Mouse (Mus musculus) embryonic facial prominence, embryonic 10.5 days (tissue): ENCODE results near the gene Olfr1162. TPM values are rescaled to one million over a fixed set of nuclear protein-coding genes. Genes with fewer than 3 reads are reported as not detected.
"Not testable (repeated sequence)": the region's sequence is repeated elsewhere in the genome, so short reads cannot be mapped to it uniquely, and the experiment has no call there.

Experiments
- DNase-seq: peaks from one replicate; pipeline ENCODE4 v3.0.0-alpha.2; 2017; ENCODE audit warnings: low spot score
- H3K27ac ChIP-seq: fragments of 300-500 bp; sonication (generic); replicated peaks from 2 replicates; pipeline ENCODE4 v1.5.1; 2016; ENCODE audit warnings: mild to moderate bottlenecking
- H3K27me3 ChIP-seq: fragments of 300-500 bp; sonication (generic); replicated peaks from 2 replicates; pipeline ENCODE4 v1.6.1; 2016; ENCODE audit warnings: low read depth, mild to moderate bottlenecking; ENCODE audit not compliant: poor library complexity, severe bottlenecking
- H3K36me3 ChIP-seq: fragments of 300-500 bp; sonication (generic); replicated peaks from 2 replicates; pipeline ENCODE4 v1.6.1; 2016; ENCODE audit warnings: mild to moderate bottlenecking, moderate library complexity
- H3K4me1 ChIP-seq: fragments of 300-500 bp; sonication (generic); 2 replicates; pipeline ENCODE4 v1.6.1; 2016
- H3K4me3 ChIP-seq: fragments of 300-500 bp; sonication (generic); 2 replicates; pipeline ENCODE4 v1.5.1; 2016; ENCODE audit warnings: mild to moderate bottlenecking, moderate library complexity
- H3K9me3 ChIP-seq: fragments of 300-500 bp; sonication (generic); 2 replicates; pipeline ENCODE4 v1.6.1; 2016; ENCODE audit warnings: mild to moderate bottlenecking
- WGBS: fragments of 180-500 bp; shearing (Covaris S2); methylation state at CpG from one replicate; pipeline ENCODE4 v1.1.7; 2016; 5-methylcytosine and 5-hydroxymethylcytosine counted together
- polyA plus RNA-seq: library from polyadenylated mRNA; unstranded; fragments of >200 nt; fragmentation: Nextera tagmentation; extraction: Ambion mirVana; gene quantifications from 2 replicates; pipeline ENCODE4 v1.2.1, GENCODE M21; 2016

Olfr1162 gene
- not detected in 2 replicates for polyA plus RNA-seq

GRCm38 (mm10) chr2:88051029-88051428 is at the start of gene Olfr1162:
Gene Olfr1162, minus strand, starts transcription at chr2:88051129.
- no peak within 1 kb of the TSS for H3K4me3 ChIP-seq
- no peaks in the 10 kb centered on the region for H3K27me3 ChIP-seq
- H3K9me3 ChIP-seq = no peaks in the 10 kb centered on the region
- no peak for DNase-seq
- 84% methylated on average over 1 of the region's 1 CpGs for WGBS
- H3K36me3 ChIP-seq = no peaks in the 10 kb centered on the region
- no peaks in the 10 kb centered on the region for H3K4me1 ChIP-seq
- H3K27ac ChIP-seq = no peak within 1 kb of the TSS

DNA sequence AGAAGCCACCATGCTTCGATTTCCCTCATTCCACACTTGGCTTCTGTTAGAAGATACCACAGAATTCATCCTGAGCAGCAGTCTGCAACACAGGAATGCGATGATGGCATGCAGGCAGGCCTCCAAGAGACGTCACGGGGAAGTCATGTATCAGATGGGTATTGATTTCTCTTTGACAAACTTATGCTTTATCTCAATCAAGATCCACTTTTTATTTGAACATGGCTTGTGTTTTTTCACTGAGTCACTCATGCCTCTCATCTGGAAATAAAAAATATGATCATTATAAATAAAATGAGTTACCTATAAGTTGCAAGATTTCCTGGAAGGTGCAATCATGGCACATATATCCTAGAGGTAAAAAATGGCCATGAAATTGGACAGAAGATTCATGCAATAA is 42.9 kb upstream of the Olfr1162 start, which contains the start of gene Olfr1164:
Gene Olfr1164, minus strand, starts transcription at position 101 of the 400 bp plus-strand sequence.
- Histone ChIP-seq H3K27me3 (no peaks in the 10 kb centered on the region), H3K36me3 (no peaks in the 10 kb centered on the region), H3K9me3 (no peaks in the 10 kb centered on the region), H3K4me3 (no peak within 1 kb of the TSS), H3K27ac (no peak within 1 kb of the TSS), H3K4me1 (no peaks in the 10 kb centered on the region)
- DNase-seq = no peak
- WGBS = 83% methylated on average over 4 of the region's 4 CpGs

- no peak for DNase-seq
- no peak within 1 kb of the TSS for H3K4me3 ChIP-seq
- H3K36me3 ChIP-seq = no peaks in the 10 kb centered on the region
- no peak within 1 kb of the TSS for H3K27ac ChIP-seq
- no peaks in the 10 kb centered on the region for H3K4me1 ChIP-seq
- no peaks in the 10 kb centered on the region for H3K27me3 ChIP-seq
- H3K9me3 ChIP-seq = no peaks in the 10 kb centered on the region
Observed at GRCm38 (mm10) chr2:88071730-88072129, 20.8 kb upstream of the Olfr1162 start, which contains the start of gene Olfr1163. Gene Olfr1163, minus strand, starts transcription at chr2:88071830.

GRCm38 (mm10) chr2:88063587-88063986 is 12.7 kb upstream of the Olfr1162 start:
- H3K27me3 ChIP-seq = no peaks in the 10 kb centered on the region
- no peaks in the 10 kb centered on the region for H3K4me1 ChIP-seq
- 83% methylated on average over 2 of the region's 2 CpGs for whole genome bisulfite sequencing
- no peak for DNase-seq
- no peak overlapping the region for H3K4me3 ChIP-seq
- H3K36me3 ChIP-seq = no peaks in the 10 kb centered on the region
- H3K9me3 ChIP-seq = no peaks in the 10 kb centered on the region
- no peak overlapping the region for H3K27ac ChIP-seq

DNA sequence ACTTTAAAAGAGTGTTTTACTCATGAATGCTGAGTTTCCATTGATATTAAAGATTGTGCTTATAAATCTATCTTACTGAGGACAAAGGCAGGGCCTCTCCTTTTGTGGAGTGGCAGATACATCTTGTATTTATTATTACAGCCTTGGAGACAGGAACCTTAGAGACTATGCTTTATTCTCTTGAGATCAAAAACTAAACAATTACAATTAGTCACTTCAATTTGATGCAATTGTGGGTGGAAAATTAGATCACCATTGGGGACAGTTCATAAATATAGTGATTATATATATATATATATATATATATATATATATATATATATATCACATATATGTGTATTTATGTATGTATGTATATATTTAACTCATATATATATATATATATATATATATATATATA is 13.3 kb downstream of the Olfr1162 start, which contains the start of gene Olfr73:
Gene Olfr73, minus strand, starts transcription at position 101 of the 400 bp plus-strand sequence.
- Histone ChIP-seq H3K27me3 (no peaks in the 10 kb centered on the region), H3K4me3 (no peak within 1 kb of the TSS), H3K4me1 (no peaks in the 10 kb centered on the region), H3K36me3 (no peaks in the 10 kb centered on the region), H3K9me3 (no peaks in the 10 kb centered on the region), H3K27ac (no peak within 1 kb of the TSS)
- DNase-seq = no peak

DNA sequence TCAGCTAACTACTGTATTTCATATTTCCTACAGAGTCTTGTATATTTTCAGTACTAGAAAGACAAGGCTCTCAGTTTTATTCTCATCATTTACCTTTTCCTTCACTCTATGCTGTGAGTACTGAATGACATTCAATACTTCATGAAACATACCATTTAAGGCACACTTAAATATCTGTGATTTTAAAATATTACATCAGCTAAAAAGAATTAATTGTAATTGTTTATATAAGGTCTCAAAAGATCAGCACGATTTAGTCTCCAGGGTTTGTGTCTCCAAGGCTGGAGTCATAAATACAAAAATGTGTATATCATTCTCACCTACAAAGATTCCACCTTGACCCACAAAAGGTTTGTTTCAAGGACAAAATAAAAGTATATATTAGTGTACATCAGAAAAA is 28.5 kb downstream of the Olfr1162 start, which contains the start of gene Olfr1161:
Gene Olfr1161, plus strand, starts transcription at position 301 of the 400 bp plus-strand sequence.
- H3K27me3 ChIP-seq, H3K4me3 ChIP-seq, DNase-seq, H3K36me3 ChIP-seq, H3K27ac ChIP-seq, H3K4me1 ChIP-seq, H3K9me3 ChIP-seq: not testable (repeated sequence)
- 85% methylated on average over 1 of the region's 1 CpGs for WGBS

- Histone ChIP-seq H3K4me1 (no peaks in the 10 kb centered on the region), H3K27me3 (no peaks in the 10 kb centered on the region), H3K4me3 (no peak within 1 kb of the TSS), H3K9me3 (no peaks in the 10 kb centered on the region), H3K27ac (no peak within 1 kb of the TSS), H3K36me3 (no peaks in the 10 kb centered on the region)
- DNase-seq = no peak
Observed at GRCm38 (mm10) chr2:88007515-88008318, 43.2 kb downstream of the Olfr1162 start, which contains the start of gene Olfr1160. Gene Olfr1160, minus strand, starts transcription at chr2:88008268.

Other genes with a start within 250 kb of the Olfr1162 start
- gene Olfr1145, start 241.3 kb downstream of the Olfr1162 start, polyA plus RNA-seq = not detected in 2 replicates
- not detected in 2 replicates for gene Olfr1148, start 220.6 kb downstream of the Olfr1162 start, polyA plus RNA-seq
- gene Olfr1150-ps1, start 207.1 kb downstream of the Olfr1162 start, polyA plus RNA-seq = not detected in 2 replicates
- gene Olfr1151, start 195.3 kb downstream of the Olfr1162 start, polyA plus RNA-seq = not detected in 2 replicates
- not detected in 2 replicates for gene Olfr1152, start 184.6 kb downstream of the Olfr1162 start, polyA plus RNA-seq
- gene Olfr1153, start 156.2 kb downstream of the Olfr1162 start, polyA plus RNA-seq = not detected in 2 replicates
- not detected in 2 replicates for gene Olfr1154, start 146.0 kb downstream of the Olfr1162 start, polyA plus RNA-seq
- gene Olfr1155, start 106.0 kb downstream of the Olfr1162 start, polyA plus RNA-seq = not detected in 2 replicates
- not detected in 2 replicates for gene Olfr1156, start 98.0 kb downstream of the Olfr1162 start, polyA plus RNA-seq
- gene Olfr1157, start 82.8 kb downstream of the Olfr1162 start, polyA plus RNA-seq = not detected in 2 replicates
- not detected in 2 replicates for gene Olfr74, start 76.5 kb downstream of the Olfr1162 start, polyA plus RNA-seq
- not detected in 2 replicates for gene Olfr1158, start 61.0 kb downstream of the Olfr1162 start, polyA plus RNA-seq
- gene Olfr1160, start 42.9 kb downstream of the Olfr1162 start, polyA plus RNA-seq = not detected in 2 replicates
- not detected in 2 replicates for gene Olfr1161, start 28.4 kb downstream of the Olfr1162 start, polyA plus RNA-seq
- 0.05 TPM in 1 of 2 replicates, not detected in the other for gene Olfr73, start 13.4 kb downstream of the Olfr1162 start, polyA plus RNA-seq
- not detected in 2 replicates for gene Olfr1163, start 20.7 kb upstream of the Olfr1162 start, polyA plus RNA-seq
- gene Olfr1164, start 42.8 kb upstream of the Olfr1162 start, polyA plus RNA-seq = not detected in 2 replicates
- gene Olfr1166, start 77.1 kb upstream of the Olfr1162 start, polyA plus RNA-seq = not detected in 2 replicates
- not detected in 2 replicates for gene Olfr1167, start 104.1 kb upstream of the Olfr1162 start, polyA plus RNA-seq
- not detected in 2 replicates for gene Olfr1168, start 130.8 kb upstream of the Olfr1162 start, polyA plus RNA-seq
- not detected in 2 replicates for gene Olfr1170, start 177.2 kb upstream of the Olfr1162 start, polyA plus RNA-seq
- gene Olfr1173, start 228.7 kb upstream of the Olfr1162 start, polyA plus RNA-seq = not detected in 2 replicates